Mouse (Mus musculus) myocyte (in vitro differentiated cells): ENCODE results near the gene Hmga2. TPM values are rescaled to one million over a fixed set of nuclear protein-coding genes. Genes with fewer than 3 reads are reported as not detected.

ENCODE experiments used
- H3K27me3 ChIP-seq: one replicate; pipeline ENCODE4 v1.6.1; 2011; ENCODE audit not compliant: control insufficient read depth, insufficient read depth, insufficient read length
- H3K36me3 ChIP-seq: one replicate; pipeline ENCODE4 v1.6.1; 2011; ENCODE audit not compliant: control insufficient read depth, insufficient read depth
- H3K4me2 ChIP-seq: one replicate; pipeline ENCODE4 v1.6.1; 2011; ENCODE audit warnings: low read depth, control low read depth
- H3K4me3 ChIP-seq: one replicate; pipeline ENCODE4 v1.5.1; 2011; ENCODE audit warnings: mild to moderate bottlenecking, control low read depth, moderate library complexity
- H3K79me2 ChIP-seq: one replicate; pipeline ENCODE4 v1.6.1; 2011; ENCODE audit not compliant: control insufficient read depth, insufficient read depth
- H3ac ChIP-seq: one replicate; pipeline ENCODE4 v1.6.1; 2011; ENCODE audit not compliant: control insufficient read depth, insufficient read length
- CEBPB ChIP-seq: IDR thresholded peaks from 2 replicates; pipeline ENCODE4 v1.6.1; 2011; ENCODE audit warnings: mild to moderate bottlenecking, moderate library complexity; ENCODE audit not compliant: poor library complexity, insufficient read depth, severe bottlenecking
- E2F4 ChIP-seq: IDR thresholded peaks from one replicate; pipeline ENCODE4 v1.6.1; 2011; ENCODE audit warnings: mild to moderate bottlenecking, control low read depth, moderate library complexity; ENCODE audit not compliant: insufficient read depth
- MAX ChIP-seq: IDR thresholded peaks from one replicate; pipeline ENCODE4 v1.6.1; 2011; ENCODE audit warnings: low read depth, mild to moderate bottlenecking, control low read depth
- MYOD1 ChIP-seq, 3 experiments: IDR thresholded peaks; one replicate each; pipeline ENCODE4 v1.6.1; 2011; ENCODE audit warnings: control low read depth in 2 of 3, low read depth in 2 of 3, mild to moderate bottlenecking in 2 of 3, moderate library complexity in 1 of 3; ENCODE audit not compliant: insufficient read length in 2 of 3, control insufficient read depth in 1 of 3
- MYOG ChIP-seq, 3 experiments: IDR thresholded peaks; one replicate each; pipeline ENCODE4 v1.6.1; 2011; ENCODE audit warnings: control low read depth in 2 of 3, low read depth in 2 of 3, mild to moderate bottlenecking in 2 of 3; ENCODE audit not compliant: insufficient read length in 2 of 3, control insufficient read depth in 1 of 3, insufficient read depth in 1 of 3
- POLR2A ChIP-seq: IDR thresholded peaks from one replicate; pipeline ENCODE4 v1.6.1; 2011; ENCODE audit warnings: low read depth, mild to moderate bottlenecking, control low read depth, moderate library complexity; ENCODE audit not compliant: insufficient read length
- POLR2AphosphoS2 ChIP-seq: IDR thresholded peaks from one replicate; pipeline ENCODE4 v1.6.1; 2011; ENCODE audit warnings: low read depth, control low read depth; ENCODE audit not compliant: insufficient read length
- REST ChIP-seq: IDR thresholded peaks from one replicate; pipeline ENCODE4 v1.6.1; 2011; ENCODE audit warnings: mild to moderate bottlenecking, control low read depth, moderate library complexity; ENCODE audit not compliant: insufficient read depth, insufficient read length
- SRF ChIP-seq: IDR thresholded peaks from one replicate; pipeline ENCODE4 v1.6.1; 2011; ENCODE audit warnings: low read depth; ENCODE audit not compliant: control insufficient read depth, insufficient read length
- TCF12 ChIP-seq: IDR thresholded peaks from one replicate; pipeline ENCODE4 v1.6.1; 2011; ENCODE audit warnings: mild to moderate bottlenecking, control low read depth; ENCODE audit not compliant: poor library complexity, insufficient read depth, severe bottlenecking
- TCF3 ChIP-seq: IDR thresholded peaks from one replicate; pipeline ENCODE4 v1.6.1; 2011; ENCODE audit warnings: low read depth, control low read depth; ENCODE audit not compliant: insufficient read length
- USF1 ChIP-seq: IDR thresholded peaks from one replicate; pipeline ENCODE4 v1.6.1; 2011; ENCODE audit warnings: low read depth, mild to moderate bottlenecking, control low read depth, moderate library complexity
- polyA plus RNA-seq: library from polyadenylated mRNA; unstranded; fragments of >200 nt; fragmentation: generic; extraction: Trizol; gene quantifications from one replicate; pipeline ENCODE4 v1.2.1, GENCODE M21; 2012; ENCODE audit warnings: missing spikeins

Hmga2 gene
- polyA plus RNA-seq, 1 experiment: 4.3 TPM

GRCm38 (mm10) chr10:120428430-120429198 lies 47.7 kb downstream of the Hmga2 start:
- TF ChIP-seq MYOD1 (IDR thresholded peaks at IDR 0.05; ENCODE audit: control insufficient read depth in 1 of 3, insufficient read length in 2 of 3, low read depth in 2 of 3): peak in 1 of 3 experiments; percentile 3
- no peak for TF ChIP-seq SRF
- TF ChIP-seq E2F4: no peak
- no peak for TF ChIP-seq TCF12
- no peak overlapping the region for H3K4me3 ChIP-seq
- peak overlapping the region; percentile 49 for H3K4me2 ChIP-seq
- H3K79me2 ChIP-seq: peaks cover 14% of the 10 kb centered on the region
- no peak overlapping the region for H3ac ChIP-seq
- no peaks in the 10 kb centered on the region for H3K27me3 ChIP-seq
- H3K36me3 ChIP-seq: no peaks in the 10 kb centered on the region

- H3ac ChIP-seq: no peak overlapping the region
- no peak overlapping the region for H3K4me2 ChIP-seq
- peaks cover 17% of the 10 kb centered on the region for H3K79me2 ChIP-seq
- no peaks in the 10 kb centered on the region for H3K27me3 ChIP-seq
- H3K4me3 ChIP-seq: no peak overlapping the region
- no peaks in the 10 kb centered on the region for H3K36me3 ChIP-seq
- TF ChIP-seq REST (no peak), USF1 (no peak), POLR2A (no peak)
Measured at GRCm38 (mm10) chr10:120426086-120426610, 50.1 kb downstream of the Hmga2 start.

GRCm38 (mm10) chr10:120424015-120424414 lies 52.3 kb downstream of the Hmga2 start:
- H3K27me3 ChIP-seq: no peaks in the 10 kb centered on the region
- peaks cover 4% of the 10 kb centered on the region for H3K36me3 ChIP-seq
- peaks cover 32% of the 10 kb centered on the region for H3K79me2 ChIP-seq
- no peak overlapping the region for H3ac ChIP-seq
- TF ChIP-seq TCF3 (no peak), POLR2A (no peak), REST (no peak), CEBPB (no peak), SRF (no peak), TCF12 (no peak)
- no peak overlapping the region for H3K4me3 ChIP-seq
- H3K4me2 ChIP-seq: no peak overlapping the region

GRCm38 (mm10) chr10:120423256-120423655 lies 53.0 kb downstream of the Hmga2 start:
- no peak overlapping the region for H3ac ChIP-seq
- TF ChIP-seq CEBPB (no peak), USF1 (no peak), POLR2AphosphoS2 (no peak), TCF12 (no peak), SRF (no peak), POLR2A (no peak), MYOG (IDR thresholded peaks at IDR 0.05; ENCODE audit: control insufficient read depth in 1 of 3, insufficient read depth in 1 of 3, insufficient read length in 2 of 3, low read depth in 2 of 3) (no peak), REST (no peak), MAX (no peak), E2F4 (no peak), TCF3 (no peak)
- peaks cover 4% of the 10 kb centered on the region for H3K36me3 ChIP-seq
- H3K4me3 ChIP-seq: no peak overlapping the region
- no peaks in the 10 kb centered on the region for H3K27me3 ChIP-seq
- peak overlapping the region; percentile 78 for H3K4me2 ChIP-seq
- peaks cover 40% of the 10 kb centered on the region for H3K79me2 ChIP-seq

GRCm38 (mm10) chr10:120422820-120423219 lies 53.4 kb downstream of the Hmga2 start:
- Histone ChIP-seq H3K4me3 (no peak overlapping the region), H3K4me2 (peak overlapping the region; percentile 78), H3K36me3 (peaks cover 4% of the 10 kb centered on the region), H3K27me3 (no peaks in the 10 kb centered on the region), H3K79me2 (peaks cover 42% of the 10 kb centered on the region), H3ac (no peak overlapping the region)
- TF ChIP-seq POLR2AphosphoS2: no peak
- no peak for TF ChIP-seq MAX
- TF ChIP-seq USF1: no peak
- TF ChIP-seq TCF3: no peak
- no peak for TF ChIP-seq MYOD1 (IDR thresholded peaks at IDR 0.05; ENCODE audit: control insufficient read depth in 1 of 3, insufficient read length in 2 of 3, low read depth in 2 of 3)
- no peak for TF ChIP-seq POLR2A
- no peak for TF ChIP-seq REST
- TF ChIP-seq SRF: no peak
- no peak for TF ChIP-seq E2F4
